ENCODE assay signal across 8 mouse cellular contexts in the genomic region with DNA sequence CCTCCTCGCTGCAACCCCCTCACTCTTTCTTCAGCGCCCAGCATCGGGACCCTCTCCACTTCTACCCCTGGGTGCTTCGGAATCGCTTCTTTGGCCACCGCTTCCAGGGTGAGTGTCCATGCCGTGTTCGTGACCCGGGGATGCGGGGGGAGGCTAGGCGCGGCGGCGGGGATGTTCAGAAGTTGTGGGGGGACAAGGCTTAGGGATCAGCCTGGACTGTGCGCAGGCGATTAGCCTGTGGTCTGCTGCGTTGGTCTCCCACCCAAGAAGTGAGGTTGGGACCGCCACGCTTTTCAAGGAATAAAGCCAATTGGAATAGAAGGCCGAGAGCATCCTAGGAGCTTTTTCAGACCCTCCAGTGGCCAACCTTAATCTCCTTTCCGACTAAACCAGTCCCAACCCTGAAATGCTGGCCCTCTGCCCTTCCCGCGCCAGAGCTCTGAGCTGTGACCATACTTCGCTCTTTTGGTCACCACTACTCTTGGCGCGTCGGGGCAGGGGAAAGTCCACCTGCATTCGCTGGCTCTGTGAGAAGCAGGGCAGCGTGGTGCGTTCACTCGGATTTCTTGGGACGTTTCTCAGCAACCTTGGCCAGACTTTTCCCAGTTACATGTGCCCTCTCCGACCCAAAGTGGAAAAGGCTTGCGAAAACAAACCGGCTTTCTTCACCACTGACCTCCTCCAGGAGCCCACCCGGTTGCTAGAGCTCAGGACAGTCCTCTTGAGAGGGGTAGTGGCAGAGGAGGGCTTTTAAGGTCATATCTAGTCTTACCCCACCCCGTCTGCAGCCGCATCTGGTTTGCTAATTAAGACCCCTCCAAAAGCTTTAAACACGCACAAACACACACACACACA. TPM values are rescaled to one million over a fixed set of nuclear protein-coding genes. Genes with fewer than 3 reads are reported as not detected.
DNase-seq lines count a peak whose midpoint lies in the region; ATAC-seq and TF ChIP-seq lines count a peak whose summit lies in the region.

No protein-coding gene starts in this region.

- peaks cover 97% of the 10 kb centered on the region for H3K27me3 ChIP-seq in embryonic facial prominence, embryonic 13.5 days
- H3K27me3 ChIP-seq in midbrain, embryonic 13.5 days = peaks cover 96% of the 10 kb centered on the region

- no peak for DNase-seq in gastrocnemius, adult 2 months
- DNase-seq in gastrocnemius, postnatal 36 days = no peak
- DNase-seq in kidney, adult 8-10 months = peak; percentile 83 to 85
- DNase-seq in cerebellum, adult 11-12 months = no peak
- DNase-seq in urinary bladder, adult 2 months (ENCODE audit: low spot score) = no peak
- no peak for DNase-seq in urinary bladder, postnatal 4 days (ENCODE audit: low spot score in 2 of 2)

- peak overlapping the region; percentile 62 for H3K4me3 ChIP-seq in gastrocnemius, adult 2 months
- H3K4me3 ChIP-seq in embryonic facial prominence, embryonic 13.5 days = peak overlapping the region; percentile 44
- peak overlapping the region; percentile 38 for H3K4me3 ChIP-seq in midbrain, embryonic 13.5 days (replicated peaks)

- peak overlapping the region; percentile 57 for H3K9ac ChIP-seq in embryonic facial prominence, embryonic 13.5 days
- H3K9ac ChIP-seq in midbrain, embryonic 13.5 days (replicated peaks) = peak overlapping the region; percentile 40

- no peaks in the 10 kb centered on the region for H3K36me3 ChIP-seq in embryonic facial prominence, embryonic 13.5 days
- H3K36me3 ChIP-seq in midbrain, embryonic 13.5 days = no peaks in the 10 kb centered on the region

- WGBS in embryonic facial prominence, embryonic 13.5 days = 1% methylated on average over 39 of the region's 39 CpGs
- under 1% methylated on average over 39 of the region's 39 CpGs for WGBS in midbrain, embryonic 13.5 days

- no peak overlapping the region for H3K27ac ChIP-seq in gastrocnemius, adult 2 months
- no peak overlapping the region for H3K27ac ChIP-seq in embryonic facial prominence, embryonic 13.5 days
- H3K27ac ChIP-seq in midbrain, embryonic 13.5 days = no peak overlapping the region

- peak overlapping the region; percentile 73 for H3K4me2 ChIP-seq in embryonic facial prominence, embryonic 13.5 days
- peak overlapping the region; percentile 83 for H3K4me2 ChIP-seq in midbrain, embryonic 13.5 days (replicated peaks)

- no peak for TF ChIP-seq CTCF in gastrocnemius, adult 2 months (IDR thresholded peaks at IDR 0.05)

- intact Hi-C loops in gastrocnemius, adult 2 months (cut with DNase I) = no loop called here
- intact Hi-C loops in gastrocnemius, postnatal 36 days (cut with DNase I) = no loop called here

- H3K9me3 ChIP-seq in embryonic facial prominence, embryonic 13.5 days = no peaks in the 10 kb centered on the region
- H3K9me3 ChIP-seq in midbrain, embryonic 13.5 days = no peaks in the 10 kb centered on the region

- H3K4me1 ChIP-seq in embryonic facial prominence, embryonic 13.5 days = peaks cover 38% of the 10 kb centered on the region
- H3K4me1 ChIP-seq in midbrain, embryonic 13.5 days (replicated peaks) = peaks cover 48% of the 10 kb centered on the region

- no peak for ATAC-seq in embryonic facial prominence, embryonic 13.5 days (ENCODE audit: insufficient number of reproducible peaks, insufficient read depth, low FRiP score, low TSS enrichment, low read depth)
- no peak for ATAC-seq in midbrain, embryonic 13.5 days

RNA-seq across cellular contexts. Expression of a gene that starts 1.2 kb away (rescaled TPM):
- not detected for total RNA-seq in gastrocnemius, adult 2 months (2021)
- total RNA-seq in gastrocnemius, postnatal 36 days (2021) = not detected
- 0.35 and 0.47 TPM in 2 replicates for polyA plus RNA-seq in embryonic facial prominence, embryonic 13.5 days (2015; fragmentation: Nextera tagmentation; extraction: Ambion mirVana)
- polyA plus RNA-seq in midbrain, embryonic 13.5 days (2015; fragmentation: Nextera tagmentation; extraction: Ambion mirVana) = 1.8 and 7.2 TPM in 2 replicates
- polyA plus RNA-seq in urinary bladder, adult 2 months (2012; rRNA removed) = 0.04 TPM in 1 of 2 replicates, not detected in the other

RNA-seq across cellular contexts. Expression of a gene that starts 50.9 kb away (rescaled TPM):
- total RNA-seq in gastrocnemius, adult 2 months (2021) = 10 to 100 TPM; 40.7 to 57.9 TPM
- total RNA-seq in gastrocnemius, postnatal 36 days (2021) = 10 to 100 TPM; 45.2 to 45.4 TPM
- polyA plus RNA-seq in embryonic facial prominence, embryonic 13.5 days (2015; fragmentation: Nextera tagmentation; extraction: Ambion mirVana) = 42.0 and 50.4 TPM in 2 replicates
- 19.4 and 22.2 TPM in 2 replicates for polyA plus RNA-seq in midbrain, embryonic 13.5 days (2015; fragmentation: Nextera tagmentation; extraction: Ambion mirVana)
- 12.5 and 24.3 TPM in 2 replicates for polyA plus RNA-seq in urinary bladder, adult 2 months (2012; rRNA removed)

Comparison
In these comparisons a context has a peak if more than half of its experiments do, and no peak if none do; other contexts are left out.
1. DNase-seq: peak in kidney, adult 8-10 months (2 of 2); none in gastrocnemius, adult 2 months (single experiment), gastrocnemius, postnatal 36 days (0 of 2), cerebellum, adult 11-12 months (single experiment), urinary bladder, adult 2 months (single experiment) and urinary bladder, postnatal 4 days (0 of 2).
2. Peak in every context shown above with its lines, with median percentiles within 50 percentile points of each other: H3K4me3 ChIP-seq.